Mouse (Mus musculus) heart, embryonic 10.5 days (tissue): ENCODE measurements around the gene Ndufa4l2. TPM values are rescaled to one million over a fixed set of nuclear protein-coding genes. Genes with fewer than 3 reads are reported as not detected.

ENCODE experiments used
- polyA plus RNA-seq: library from polyadenylated mRNA; unstranded; fragments of >200 nt; fragmentation: Nextera tagmentation; extraction: Ambion mirVana; gene quantifications from 2 replicates; pipeline ENCODE4 v1.2.1, GENCODE M21; 2016

The Ndufa4l2 gene
- polyA plus RNA-seq, 1 experiment from 2014 or later = 9.0 TPM

Other genes starting within 250 kb of the Ndufa4l2 start
- 155 and 167 TPM in 2 replicates for gene Dctn2, start 248.6 kb upstream of the Ndufa4l2 start, polyA plus RNA-seq
- gene Mbd6, start 225.9 kb upstream of the Ndufa4l2 start, polyA plus RNA-seq = 11.3 and 16.9 TPM in 2 replicates
- gene Mars, start 203.2 kb upstream of the Ndufa4l2 start, polyA plus RNA-seq = 119 and 140 TPM in 2 replicates
- 0.87 and 3.1 TPM in 2 replicates for gene Arhgap9, start 193.0 kb upstream of the Ndufa4l2 start, polyA plus RNA-seq
- gene Gli1, start 173.0 kb upstream of the Ndufa4l2 start, polyA plus RNA-seq = 0.91 and 4.8 TPM in 2 replicates
- gene Inhbe, start 160.6 kb upstream of the Ndufa4l2 start, polyA plus RNA-seq = 0.04 TPM in 1 of 2 replicates, not detected in the other
- 0.31 TPM in 1 of 2 replicates, not detected in the other for gene Inhbc, start 144.5 kb upstream of the Ndufa4l2 start, polyA plus RNA-seq
- 30.7 and 33.3 TPM in 2 replicates for gene R3hdm2, start 134.6 kb upstream of the Ndufa4l2 start, polyA plus RNA-seq
- gene Stac3, start 13.3 kb upstream of the Ndufa4l2 start, polyA plus RNA-seq = 0.22 and 0.84 TPM in 2 replicates
- 101 and 126 TPM in 2 replicates for gene Shmt2, start 7.5 kb downstream of the Ndufa4l2 start, polyA plus RNA-seq
- 0.16 and 0.33 TPM in 2 replicates for gene Nxph4, start 19.6 kb downstream of the Ndufa4l2 start, polyA plus RNA-seq
- gene Lrp1, start 106.2 kb downstream of the Ndufa4l2 start, polyA plus RNA-seq = 37.4 and 51.8 TPM in 2 replicates
- 22.5 and 28.1 TPM in 2 replicates for gene Stat6, start 128.0 kb downstream of the Ndufa4l2 start, polyA plus RNA-seq
- gene Nemp1, start 151.9 kb downstream of the Ndufa4l2 start, polyA plus RNA-seq = 7.7 and 8.8 TPM in 2 replicates
- gene Nab2, start 153.6 kb downstream of the Ndufa4l2 start, polyA plus RNA-seq = 11.4 and 12.6 TPM in 2 replicates
- gene Myo1a, start 190.2 kb downstream of the Ndufa4l2 start, polyA plus RNA-seq = 0.42 and 0.45 TPM in 2 replicates
- 8.9 and 24.6 TPM in 2 replicates for gene Tac2, start 209.5 kb downstream of the Ndufa4l2 start, polyA plus RNA-seq
- 2.4 and 4.9 TPM in 2 replicates for gene Zbtb39, start 224.6 kb downstream of the Ndufa4l2 start, polyA plus RNA-seq
- 15.2 and 22.1 TPM in 2 replicates for gene Gpr182, start 236.8 kb downstream of the Ndufa4l2 start, polyA plus RNA-seq
- gene Rdh1, start 244.8 kb downstream of the Ndufa4l2 start, polyA plus RNA-seq = 0.06 and 0.13 TPM in 2 replicates
- not detected in 2 replicates for gene Rdh16f1, start 244.8 kb downstream of the Ndufa4l2 start, polyA plus RNA-seq